Mouse (Mus musculus): ENCODE results near the gene Olfr1039. TPM values are rescaled to one million over a fixed set of nuclear protein-coding genes. Genes with fewer than 3 reads are reported as not detected.
A peak's percentile ranks its signal among the peaks of the same experiment; 100 is the strongest.
"Not testable (repeated sequence)": the region's sequence is repeated elsewhere in the genome, so short reads cannot be mapped to it uniquely, and the experiment has no call there.

Olfr1039 gene
- polyA plus RNA-seq (2011; ENCODE audit: insufficient read depth, insufficient read length, low read depth, missing spikeins), result not detected in 2 replicates

DNA sequence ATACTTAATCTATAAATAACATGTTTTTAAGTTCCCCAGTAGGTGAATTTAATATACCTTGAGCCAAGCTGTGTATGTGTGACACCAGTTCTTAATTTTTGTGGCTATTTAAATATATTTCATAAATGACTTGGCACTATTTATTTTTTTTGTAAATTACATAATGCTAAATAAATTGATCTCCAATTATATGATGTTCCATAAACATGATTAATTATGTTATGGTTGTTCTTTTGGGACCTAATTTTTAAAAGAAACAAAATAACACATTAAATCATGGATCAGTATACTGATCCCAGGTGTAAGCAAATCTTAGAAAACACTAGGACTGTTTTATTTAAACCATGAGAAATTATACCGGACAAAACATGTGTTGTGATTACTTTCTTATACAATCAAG, at the start of gene Olfr1039:
Olfr1039 (minus strand) TSS at position 101 of the 400 bp plus-strand sequence.
- H3K27ac ChIP-seq (ENCODE audit: insufficient read depth, low read length), result no peak within 1 kb of the TSS

GRCm38 (mm10) chr2:86179950-86180349, 44.2 kb upstream of the Olfr1039 start:
- no peaks in the 10 kb centered on the region for H3K36me3 ChIP-seq (ENCODE audit: control insufficient read depth, insufficient read depth, low read length, poor library complexity, severe bottlenecking)
- no peak overlapping the region for H3K4me3 ChIP-seq (ENCODE audit: low read depth, low read length)
- H3K9me3 ChIP-seq (replicated peaks; ENCODE audit: control insufficient read depth, insufficient read depth, low read length, poor library complexity, severe bottlenecking), result no peaks in the 10 kb centered on the region; the same call in 1 of the 2 replicates
- H3K27ac ChIP-seq (ENCODE audit: insufficient read depth, low read length), result no peak overlapping the region
- no peaks in the 10 kb centered on the region for H3K27me3 ChIP-seq (ENCODE audit: control insufficient read depth, insufficient read depth, low read length, poor library complexity, severe bottlenecking)
- H3K4me1 ChIP-seq (ENCODE audit: control insufficient read depth, insufficient read depth, low read length), result no peaks in the 10 kb centered on the region
- no peak overlapping the region for H3K9ac ChIP-seq (ENCODE audit: low read depth, poor library complexity, severe bottlenecking)
- no peak for TF ChIP-seq POLR2A (IDR thresholded peaks at IDR 0.05; ENCODE audit: insufficient read depth, low read length)
- 0 out of 2 replicates have a peak, but pooled peaks have one; percentile 15 for TF ChIP-seq EP300 (IDR thresholded peaks at IDR 0.05; ENCODE audit: insufficient read depth, low read depth, low read length)
- no peak for TF ChIP-seq CTCF (IDR thresholded peaks at IDR 0.05; ENCODE audit: low read depth, low read length)

More for the DNA sequence above, at the start of gene Olfr1039:
- Histone ChIP-seq H3K9ac (ENCODE audit: low read depth, poor library complexity, severe bottlenecking) (no peak within 1 kb of the TSS), H3K27me3 (ENCODE audit: control insufficient read depth, insufficient read depth, low read length, poor library complexity, severe bottlenecking) (no peaks in the 10 kb centered on the region), H3K9me3 (replicated peaks; ENCODE audit: control insufficient read depth, insufficient read depth, low read length, poor library complexity, severe bottlenecking) (no peaks in the 10 kb centered on the region), H3K4me1 (ENCODE audit: control insufficient read depth, insufficient read depth, low read length) (no peaks in the 10 kb centered on the region), H3K4me3 (ENCODE audit: low read depth, low read length) (no peak within 1 kb of the TSS), H3K36me3 (ENCODE audit: control insufficient read depth, insufficient read depth, low read length, poor library complexity, severe bottlenecking) (no peaks in the 10 kb centered on the region)
- TF ChIP-seq POLR2A (IDR thresholded peaks at IDR 0.05; ENCODE audit: insufficient read depth, low read length) (no peak), CTCF (IDR thresholded peaks at IDR 0.05; ENCODE audit: low read depth, low read length) (no peak), EP300 (IDR thresholded peaks at IDR 0.05; ENCODE audit: insufficient read depth, low read depth, low read length) (no peak)

GRCm38 (mm10) chr2:86177720-86178119, 42.0 kb upstream of the Olfr1039 start, which contains the start of gene Olfr1044:
Olfr1044 (minus strand) TSS chr2:86177820.
- H3K27me3 ChIP-seq (ENCODE audit: control insufficient read depth, insufficient read depth, low read length, poor library complexity, severe bottlenecking), result no peaks in the 10 kb centered on the region
- no peak within 1 kb of the TSS for H3K27ac ChIP-seq (ENCODE audit: insufficient read depth, low read length)
- H3K36me3 ChIP-seq (ENCODE audit: control insufficient read depth, insufficient read depth, low read length, poor library complexity, severe bottlenecking), result no peaks in the 10 kb centered on the region
- no peaks in the 10 kb centered on the region for H3K4me1 ChIP-seq (ENCODE audit: control insufficient read depth, insufficient read depth, low read length)
- H3K9me3 ChIP-seq (replicated peaks; ENCODE audit: control insufficient read depth, insufficient read depth, low read length, poor library complexity, severe bottlenecking), result no peaks in the 10 kb centered on the region
- no peak within 1 kb of the TSS for H3K9ac ChIP-seq (ENCODE audit: low read depth, poor library complexity, severe bottlenecking)
- no peak within 1 kb of the TSS for H3K4me3 ChIP-seq (ENCODE audit: low read depth, low read length)
- TF ChIP-seq POLR2A (IDR thresholded peaks at IDR 0.05; ENCODE audit: insufficient read depth, low read length) (no peak), EP300 (IDR thresholded peaks at IDR 0.05; ENCODE audit: insufficient read depth, low read depth, low read length) (no peak), CTCF (IDR thresholded peaks at IDR 0.05; ENCODE audit: low read depth, low read length) (no peak)

- H3K9ac ChIP-seq (ENCODE audit: low read depth, poor library complexity, severe bottlenecking); H3K4me3 ChIP-seq (ENCODE audit: low read depth, low read length); H3K27me3 ChIP-seq (ENCODE audit: control insufficient read depth, insufficient read depth, low read length, poor library complexity, severe bottlenecking); H3K27ac ChIP-seq (ENCODE audit: insufficient read depth, low read length); H3K4me1 ChIP-seq (ENCODE audit: control insufficient read depth, insufficient read depth, low read length); H3K9me3 ChIP-seq (replicated peaks; ENCODE audit: control insufficient read depth, insufficient read depth, low read length, poor library complexity, severe bottlenecking); H3K36me3 ChIP-seq (ENCODE audit: control insufficient read depth, insufficient read depth, low read length, poor library complexity, severe bottlenecking): not testable (repeated sequence)
Measured at GRCm38 (mm10) chr2:86175422-86175821, 39.7 kb upstream of the Olfr1039 start.

GRCm38 (mm10) chr2:86167422-86167821, 31.7 kb upstream of the Olfr1039 start, which contains the start of gene Olfr1043:
Olfr1043 (minus strand) TSS chr2:86167522.
- TF ChIP-seq POLR2A (IDR thresholded peaks at IDR 0.05; ENCODE audit: insufficient read depth, low read length) (no peak), EP300 (IDR thresholded peaks at IDR 0.05; ENCODE audit: insufficient read depth, low read depth, low read length) (no peak), CTCF (IDR thresholded peaks at IDR 0.05; ENCODE audit: low read depth, low read length) (no peak)
- no peaks in the 10 kb centered on the region for H3K4me1 ChIP-seq (ENCODE audit: control insufficient read depth, insufficient read depth, low read length)
- H3K27me3 ChIP-seq (ENCODE audit: control insufficient read depth, insufficient read depth, low read length, poor library complexity, severe bottlenecking), result no peaks in the 10 kb centered on the region
- H3K9me3 ChIP-seq (replicated peaks; ENCODE audit: control insufficient read depth, insufficient read depth, low read length, poor library complexity, severe bottlenecking), result no peaks in the 10 kb centered on the region
- H3K36me3 ChIP-seq (ENCODE audit: control insufficient read depth, insufficient read depth, low read length, poor library complexity, severe bottlenecking), result no peaks in the 10 kb centered on the region
- H3K9ac ChIP-seq (ENCODE audit: low read depth, poor library complexity, severe bottlenecking), result no peak within 1 kb of the TSS
- no peak within 1 kb of the TSS for H3K27ac ChIP-seq (ENCODE audit: insufficient read depth, low read length)
- no peak within 1 kb of the TSS for H3K4me3 ChIP-seq (ENCODE audit: low read depth, low read length)

DNA sequence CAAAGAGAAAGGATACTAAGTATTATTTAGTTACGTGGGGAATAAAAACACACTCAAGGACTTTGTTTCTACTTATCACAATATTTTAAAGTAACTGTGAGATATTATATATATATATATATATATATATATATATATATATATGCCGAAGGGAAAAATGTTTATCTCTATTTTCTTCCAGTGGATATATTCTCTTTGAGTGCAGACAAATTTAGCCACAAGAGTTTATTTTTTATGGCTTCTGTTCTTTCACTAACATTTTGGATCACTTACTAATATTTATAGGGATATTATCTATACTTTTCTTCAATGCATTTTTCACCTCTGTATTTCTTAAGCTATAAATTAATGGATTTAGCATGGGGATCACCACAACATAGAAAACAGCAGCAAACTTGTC, 26.0 kb upstream of the Olfr1039 start, which contains the start of gene Olfr1042:
Olfr1042 (minus strand) TSS at position 101 of the 400 bp plus-strand sequence.
- Histone ChIP-seq H3K4me3 (ENCODE audit: low read depth, low read length) (no peak within 1 kb of the TSS), H3K4me1 (ENCODE audit: control insufficient read depth, insufficient read depth, low read length) (no peaks in the 10 kb centered on the region), H3K27me3 (ENCODE audit: control insufficient read depth, insufficient read depth, low read length, poor library complexity, severe bottlenecking) (no peaks in the 10 kb centered on the region), H3K9me3 (replicated peaks; ENCODE audit: control insufficient read depth, insufficient read depth, low read length, poor library complexity, severe bottlenecking) (no peaks in the 10 kb centered on the region), H3K9ac (ENCODE audit: low read depth, poor library complexity, severe bottlenecking) (no peak within 1 kb of the TSS), H3K36me3 (ENCODE audit: control insufficient read depth, insufficient read depth, low read length, poor library complexity, severe bottlenecking) (no peaks in the 10 kb centered on the region), H3K27ac (ENCODE audit: insufficient read depth, low read length) (no peak within 1 kb of the TSS)
- TF ChIP-seq POLR2A (IDR thresholded peaks at IDR 0.05; ENCODE audit: insufficient read depth, low read length) (no peak), CTCF (IDR thresholded peaks at IDR 0.05; ENCODE audit: low read depth, low read length) (no peak), EP300 (IDR thresholded peaks at IDR 0.05; ENCODE audit: insufficient read depth, low read depth, low read length) (no peak)
